Mouse (Mus musculus) kidney, postnatal 14 days (tissue): ENCODE results near the gene Prpf6.

Experiments
- DNase-seq: peaks from one replicate; pipeline ENCODE4 v3.0.0; 2022; ENCODE audit warnings: mixed read lengths

Gene Prpf6

GRCm38 (mm10) chr2:181580131-181580772, 11.4 kb upstream of the Prpf6 start:
- DNase-seq, result no peak

GRCm38 (mm10) chr2:181581016-181581401, 10.7 kb upstream of the Prpf6 start:
- peak; percentile 89 for DNase-seq

GRCm38 (mm10) chr2:181581402-181582120, 10.1 kb upstream of the Prpf6 start:
- DNase-seq, result peak; percentile 92

- no peak for DNase-seq
These were observed 9.3 kb upstream of the Prpf6 start for GRCm38 (mm10) chr2:181582358-181582757.

GRCm38 (mm10) chr2:181582939-181583338, 8.7 kb upstream of the Prpf6 start:
- no peak for DNase-seq

- no peak for DNase-seq
These were observed 8.0 kb upstream of the Prpf6 start for GRCm38 (mm10) chr2:181583460-181584257.

- no peak for DNase-seq
These were observed 7.2 kb upstream of the Prpf6 start, which contains the start of gene Uckl1 for GRCm38 (mm10) chr2:181584411-181584942. Uckl1 (minus strand) TSS chr2:181584892.

GRCm38 (mm10) chr2:181585506-181585905, 6.2 kb upstream of the Prpf6 start:
- DNase-seq, result no peak

- DNase-seq, result no peak
These were observed 5.5 kb upstream of the Prpf6 start for GRCm38 (mm10) chr2:181586124-181586523.

- no peak for DNase-seq
These were observed 3.9 kb upstream of the Prpf6 start for GRCm38 (mm10) chr2:181587796-181588195.

GRCm38 (mm10) chr2:181588229-181588780, 3.4 kb upstream of the Prpf6 start:
- DNase-seq, result no peak

- no peak for DNase-seq
These were observed 2.5 kb upstream of the Prpf6 start for GRCm38 (mm10) chr2:181589011-181589731.

- DNase-seq, result no peak
These were observed 1.9 kb upstream of the Prpf6 start for GRCm38 (mm10) chr2:181589732-181590105.

- DNase-seq, result no peak
These were observed 1.2 kb upstream of the Prpf6 start for GRCm38 (mm10) chr2:181590471-181590870.

- DNase-seq, result peak; percentile 81
These were observed 768 bp downstream of the Prpf6 start, which contains the start of gene Zfp512b for GRCm38 (mm10) chr2:181592231-181593041. Zfp512b (minus strand) TSS chr2:181592803.

GRCm38 (mm10) chr2:181593042-181593421, 1.4 kb downstream of the Prpf6 start:
- no peak for DNase-seq

GRCm38 (mm10) chr2:181593937-181594336, 2.3 kb downstream of the Prpf6 start:
- no peak for DNase-seq

- DNase-seq, result peak; percentile 59
These were observed 3.5 kb downstream of the Prpf6 start for GRCm38 (mm10) chr2:181594946-181595696.

- no peak for DNase-seq
These were observed 4.7 kb downstream of the Prpf6 start for GRCm38 (mm10) chr2:181596221-181596960.
